Mouse (Mus musculus): ENCODE data around the gene Plekhg1. TPM values are rescaled to one million over a fixed set of nuclear protein-coding genes. Genes with fewer than 3 reads are reported as not detected.

Gene Plekhg1
- polyA plus RNA-seq, 1 experiment from 2014 or later, result 9.1 TPM

- no peaks in the 10 kb centered on the region for H3K9me3 ChIP-seq (ENCODE audit: control insufficient read depth, low read length)
- H3K9ac ChIP-seq, result no peak overlapping the region
- H3K27me3 ChIP-seq (ENCODE audit: control insufficient read depth, insufficient read depth, low read length), result no peaks in the 10 kb centered on the region
- no peak overlapping the region for H3K27ac ChIP-seq
- H3K4me1 ChIP-seq (replicated peaks; ENCODE audit: control insufficient read depth, insufficient read depth, low read length), result no peaks in the 10 kb centered on the region
- 88% methylated on average over 12 of the region's 12 CpGs for WGBS
- no peak overlapping the region for H3K4me3 ChIP-seq (replicated peaks; ENCODE audit: low read length)
- H3K36me3 ChIP-seq (replicated peaks; ENCODE audit: control insufficient read depth, insufficient read depth), result no peaks in the 10 kb centered on the region
- ATAC-seq (ENCODE audit: low FRiP score), result no peak
- no peak overlapping the region for H3K4me2 ChIP-seq (replicated peaks)
- DNase-seq (ENCODE audit: low spot score), result no peak
Observed at GRCm38 (mm10) chr10:3933311-3933940, 193.3 kb downstream of the Plekhg1 start.

GRCm38 (mm10) chr10:3936864-3937263 lies 196.7 kb downstream of the Plekhg1 start:
- no peak overlapping the region for H3K9ac ChIP-seq
- no peaks in the 10 kb centered on the region for H3K36me3 ChIP-seq (replicated peaks; ENCODE audit: control insufficient read depth, insufficient read depth)
- no peak for ATAC-seq (ENCODE audit: low FRiP score)
- no peaks in the 10 kb centered on the region for H3K4me1 ChIP-seq (replicated peaks; ENCODE audit: control insufficient read depth, insufficient read depth, low read length)
- no peaks in the 10 kb centered on the region for H3K9me3 ChIP-seq (ENCODE audit: control insufficient read depth, low read length)
- no peak overlapping the region for H3K27ac ChIP-seq
- H3K4me3 ChIP-seq (replicated peaks; ENCODE audit: low read length), result no peak overlapping the region
- H3K27me3 ChIP-seq (ENCODE audit: control insufficient read depth, insufficient read depth, low read length), result no peaks in the 10 kb centered on the region
- no peak for DNase-seq (ENCODE audit: low spot score)
- H3K4me2 ChIP-seq (replicated peaks), result no peak overlapping the region

- H3K9me3 ChIP-seq (ENCODE audit: control insufficient read depth, low read length), result no peaks in the 10 kb centered on the region
Observed at GRCm38 (mm10) chr10:3939895-3940595, 199.9 kb downstream of the Plekhg1 start.

GRCm38 (mm10) chr10:3940596-3940975 lies 200.4 kb downstream of the Plekhg1 start:
- Histone ChIP-seq H3K4me1 (replicated peaks; ENCODE audit: control insufficient read depth, insufficient read depth, low read length) (no peaks in the 10 kb centered on the region), H3K27me3 (ENCODE audit: control insufficient read depth, insufficient read depth, low read length) (no peaks in the 10 kb centered on the region), H3K4me3 (replicated peaks; ENCODE audit: low read length) (no peak overlapping the region), H3K36me3 (replicated peaks; ENCODE audit: control insufficient read depth, insufficient read depth) (no peaks in the 10 kb centered on the region), H3K9ac (no peak overlapping the region), H3K9me3 (ENCODE audit: control insufficient read depth, low read length) (no peaks in the 10 kb centered on the region), H3K27ac (no peak overlapping the region), H3K4me2 (replicated peaks) (no peak overlapping the region)
- 86% methylated on average over 6 of the region's 6 CpGs for WGBS
- DNase-seq (ENCODE audit: low spot score) (no peak), ATAC-seq (ENCODE audit: low FRiP score) (no peak)

More at GRCm38 (mm10) chr10:3939895-3940595, 199.9 kb downstream of the Plekhg1 start:
- no peak for DNase-seq (ENCODE audit: low spot score)
- no peak overlapping the region for H3K4me3 ChIP-seq (replicated peaks; ENCODE audit: low read length)
- ATAC-seq (ENCODE audit: low FRiP score), result no peak
- no peaks in the 10 kb centered on the region for H3K27me3 ChIP-seq (ENCODE audit: control insufficient read depth, insufficient read depth, low read length)
- H3K4me2 ChIP-seq (replicated peaks), result no peak overlapping the region
- 89% methylated on average over 11 of the region's 11 CpGs for WGBS
- H3K4me1 ChIP-seq (replicated peaks; ENCODE audit: control insufficient read depth, insufficient read depth, low read length), result no peaks in the 10 kb centered on the region
- no peak overlapping the region for H3K27ac ChIP-seq
- H3K9ac ChIP-seq, result no peak overlapping the region
- H3K36me3 ChIP-seq (replicated peaks; ENCODE audit: control insufficient read depth, insufficient read depth), result no peaks in the 10 kb centered on the region

- ATAC-seq (ENCODE audit: low FRiP score), result no peak
- H3K9me3 ChIP-seq (ENCODE audit: control insufficient read depth, low read length), result no peaks in the 10 kb centered on the region
- no peak overlapping the region for H3K27ac ChIP-seq
- no peaks in the 10 kb centered on the region for H3K4me1 ChIP-seq (replicated peaks; ENCODE audit: control insufficient read depth, insufficient read depth, low read length)
- no peak overlapping the region for H3K4me2 ChIP-seq (replicated peaks)
- 34% methylated on average over 11 of the region's 11 CpGs for WGBS
- no peaks in the 10 kb centered on the region for H3K27me3 ChIP-seq (ENCODE audit: control insufficient read depth, insufficient read depth, low read length)
- no peak overlapping the region for H3K9ac ChIP-seq
- DNase-seq (ENCODE audit: low spot score), result no peak
- H3K4me3 ChIP-seq (replicated peaks; ENCODE audit: low read length), result no peak overlapping the region
- H3K36me3 ChIP-seq (replicated peaks; ENCODE audit: control insufficient read depth, insufficient read depth), result no peaks in the 10 kb centered on the region
Observed at GRCm38 (mm10) chr10:3941054-3941757, 201.0 kb downstream of the Plekhg1 start.

- Histone ChIP-seq H3K9ac (no peak overlapping the region), H3K27me3 (ENCODE audit: control insufficient read depth, insufficient read depth, low read length) (no peaks in the 10 kb centered on the region), H3K27ac (no peak overlapping the region), H3K4me2 (replicated peaks) (no peak overlapping the region), H3K4me3 (replicated peaks; ENCODE audit: low read length) (no peak overlapping the region), H3K36me3 (replicated peaks; ENCODE audit: control insufficient read depth, insufficient read depth) (no peaks in the 10 kb centered on the region), H3K9me3 (ENCODE audit: control insufficient read depth, low read length) (no peaks in the 10 kb centered on the region), H3K4me1 (replicated peaks; ENCODE audit: control insufficient read depth, insufficient read depth, low read length) (no peaks in the 10 kb centered on the region)
- DNase-seq (ENCODE audit: low spot score), result no peak
- no peak for ATAC-seq (ENCODE audit: low FRiP score)
- WGBS, result 71% methylated on average over 6 of the region's 6 CpGs
Observed at GRCm38 (mm10) chr10:3942289-3942688, 202.1 kb downstream of the Plekhg1 start.

- H3K36me3 ChIP-seq (replicated peaks; ENCODE audit: control insufficient read depth, insufficient read depth), result no peaks in the 10 kb centered on the region
- H3K9me3 ChIP-seq (ENCODE audit: control insufficient read depth, low read length), result no peaks in the 10 kb centered on the region
- H3K9ac ChIP-seq, result no peak overlapping the region
- H3K27ac ChIP-seq, result no peak overlapping the region
- ATAC-seq (ENCODE audit: low FRiP score) (peak; percentile 78; the same call in 1 of the 2 replicates), DNase-seq (ENCODE audit: low spot score) (peak; percentile 84)
- 36% methylated on average over 10 of the region's 10 CpGs for WGBS
- H3K4me3 ChIP-seq (replicated peaks; ENCODE audit: low read length), result no peak overlapping the region
- no peaks in the 10 kb centered on the region for H3K27me3 ChIP-seq (ENCODE audit: control insufficient read depth, insufficient read depth, low read length)
- no peak overlapping the region for H3K4me2 ChIP-seq (replicated peaks)
- no peaks in the 10 kb centered on the region for H3K4me1 ChIP-seq (replicated peaks; ENCODE audit: control insufficient read depth, insufficient read depth, low read length)
Observed at GRCm38 (mm10) chr10:3943492-3944395, 203.6 kb downstream of the Plekhg1 start.

- Histone ChIP-seq H3K27ac (no peak overlapping the region), H3K9me3 (ENCODE audit: control insufficient read depth, low read length) (no peaks in the 10 kb centered on the region), H3K9ac (no peak overlapping the region), H3K4me1 (replicated peaks; ENCODE audit: control insufficient read depth, insufficient read depth, low read length) (no peaks in the 10 kb centered on the region), H3K36me3 (replicated peaks; ENCODE audit: control insufficient read depth, insufficient read depth) (no peaks in the 10 kb centered on the region; the same call in 1 of the 2 replicates), H3K27me3 (ENCODE audit: control insufficient read depth, insufficient read depth, low read length) (no peaks in the 10 kb centered on the region), H3K4me2 (replicated peaks) (no peak overlapping the region), H3K4me3 (replicated peaks; ENCODE audit: low read length) (no peak overlapping the region)
- DNase-seq (ENCODE audit: low spot score), result no peak
- no peak for ATAC-seq (ENCODE audit: low FRiP score)
- 88% methylated on average over 17 of the region's 17 CpGs for WGBS
Observed at GRCm38 (mm10) chr10:3946871-3947270, 206.7 kb downstream of the Plekhg1 start.

- DNase-seq (ENCODE audit: low spot score) (no peak), ATAC-seq (ENCODE audit: low FRiP score) (no peak)
- H3K4me2 ChIP-seq (replicated peaks), result no peak overlapping the region
- no peaks in the 10 kb centered on the region for H3K27me3 ChIP-seq (ENCODE audit: control insufficient read depth, insufficient read depth, low read length)
- H3K4me3 ChIP-seq (replicated peaks; ENCODE audit: low read length), result no peak overlapping the region
- H3K9me3 ChIP-seq (ENCODE audit: control insufficient read depth, low read length), result no peaks in the 10 kb centered on the region
- 95% methylated on average over 7 of the region's 7 CpGs for WGBS
- no peak overlapping the region for H3K9ac ChIP-seq
- H3K27ac ChIP-seq, result no peak overlapping the region
- no peaks in the 10 kb centered on the region for H3K4me1 ChIP-seq (replicated peaks; ENCODE audit: control insufficient read depth, insufficient read depth, low read length)
- H3K36me3 ChIP-seq (replicated peaks; ENCODE audit: control insufficient read depth, insufficient read depth), result no peaks in the 10 kb centered on the region; the same call in 1 of the 2 replicates
Observed at GRCm38 (mm10) chr10:3947346-3947745, 207.2 kb downstream of the Plekhg1 start.

Measured in hindbrain, embryonic 14.5 days (tissue).